Mouse (Mus musculus): ENCODE results near the gene Gtdc1. TPM values are rescaled to one million over a fixed set of nuclear protein-coding genes. Genes with fewer than 3 reads are reported as not detected.

Gtdc1 gene
- polyA plus RNA-seq, 1 experiment from 2014 or later = 2.9 TPM

DNA sequence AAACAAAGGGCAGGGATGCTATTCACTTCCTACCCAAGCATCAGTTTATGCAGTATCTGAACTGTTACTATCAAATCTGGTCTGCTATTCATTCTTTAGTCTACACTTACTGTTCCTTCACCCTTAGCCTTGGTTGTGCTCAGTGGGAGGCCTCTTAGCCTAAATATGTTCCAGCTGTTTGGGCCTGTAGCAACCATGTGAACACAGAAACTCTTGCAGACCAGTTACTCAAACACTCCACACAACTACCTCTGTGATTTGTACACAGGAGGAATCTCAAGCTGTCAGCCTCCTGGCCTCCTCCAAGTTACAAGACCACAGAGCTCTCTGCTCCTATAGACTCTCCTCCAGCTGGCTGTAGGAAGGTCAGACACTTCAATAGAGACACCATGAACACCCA is 384.7 kb downstream of the Gtdc1 start:
- Histone ChIP-seq H3K36me3 (ENCODE audit: control insufficient read depth, insufficient read depth) (no peaks in the 10 kb centered on the region), H3K27ac (ENCODE audit: low read length) (no peak overlapping the region), H3K27me3 (ENCODE audit: control insufficient read depth, insufficient read depth, low read depth, low read length) (no peaks in the 10 kb centered on the region), H3K4me2 (ENCODE audit: low read depth, low read length) (no peak overlapping the region), H3K9ac (ENCODE audit: low read depth, low read length) (no peak overlapping the region), H3K4me1 (ENCODE audit: control insufficient read depth, low read depth, low read length) (no peaks in the 10 kb centered on the region), H3K4me3 (ENCODE audit: low read depth, low read length) (no peak overlapping the region), H3K9me3 (replicated peaks; ENCODE audit: control insufficient read depth, low read length) (no peaks in the 10 kb centered on the region)
- ATAC-seq (ENCODE audit: low read depth) = no peak

DNA sequence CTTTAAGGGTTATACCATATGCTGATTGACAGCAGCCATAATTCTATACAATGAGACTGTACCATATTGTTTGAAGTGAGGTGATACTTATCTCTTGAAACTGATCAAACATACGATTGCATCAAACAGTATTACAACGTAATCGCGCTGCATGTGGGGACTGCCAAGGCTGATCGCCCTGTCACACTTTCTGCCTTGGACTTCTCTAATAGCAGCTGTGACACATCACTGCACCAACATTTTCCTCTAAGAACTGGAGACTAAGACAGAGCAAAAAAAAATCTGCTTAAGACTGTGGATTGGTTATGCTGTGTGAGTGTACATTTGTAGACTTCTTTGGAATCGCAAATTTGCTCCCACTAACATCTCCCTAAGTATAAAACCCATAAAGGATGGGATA is 385.7 kb downstream of the Gtdc1 start:
- Histone ChIP-seq H3K36me3 (ENCODE audit: control insufficient read depth, insufficient read depth) (no peaks in the 10 kb centered on the region), H3K9me3 (replicated peaks; ENCODE audit: control insufficient read depth, low read length) (no peaks in the 10 kb centered on the region), H3K27ac (ENCODE audit: low read length) (no peak overlapping the region), H3K27me3 (ENCODE audit: control insufficient read depth, insufficient read depth, low read depth, low read length) (no peaks in the 10 kb centered on the region), H3K4me2 (ENCODE audit: low read depth, low read length) (no peak overlapping the region), H3K4me1 (ENCODE audit: control insufficient read depth, low read depth, low read length) (no peaks in the 10 kb centered on the region), H3K9ac (ENCODE audit: low read depth, low read length) (no peak overlapping the region), H3K4me3 (ENCODE audit: low read depth, low read length) (no peak overlapping the region)
- 85% methylated on average over 6 of the region's 6 CpGs for WGBS (ENCODE audit: insufficient replicate concordance)
- ATAC-seq (ENCODE audit: low read depth) = no peak

DNA sequence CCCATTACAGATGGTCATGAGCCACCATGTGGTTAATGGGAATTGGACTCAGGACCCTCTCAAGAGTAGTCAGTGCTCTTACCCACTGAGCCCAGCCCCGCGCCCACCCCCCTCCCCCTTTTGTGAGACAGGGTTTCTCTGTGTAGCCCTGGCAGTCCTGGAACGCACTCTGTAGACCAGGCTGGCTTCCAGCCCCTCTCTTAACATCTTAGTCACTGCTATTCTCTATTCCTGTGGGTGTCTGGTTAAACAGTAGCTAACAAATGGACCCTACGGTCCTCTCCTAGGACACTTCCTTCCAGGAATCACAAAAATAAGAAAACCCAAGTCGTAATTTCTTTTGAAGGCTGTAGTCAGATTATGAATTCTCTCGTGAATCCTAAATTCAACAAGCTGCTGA is 386.6 kb downstream of the Gtdc1 start:
- Histone ChIP-seq H3K27me3 (ENCODE audit: control insufficient read depth, insufficient read depth, low read depth, low read length) (no peaks in the 10 kb centered on the region), H3K4me2 (ENCODE audit: low read depth, low read length) (no peak overlapping the region), H3K36me3 (ENCODE audit: control insufficient read depth, insufficient read depth) (no peaks in the 10 kb centered on the region), H3K4me3 (ENCODE audit: low read depth, low read length) (no peak overlapping the region), H3K27ac (ENCODE audit: low read length) (no peak overlapping the region), H3K9me3 (replicated peaks; ENCODE audit: control insufficient read depth, low read length) (no peaks in the 10 kb centered on the region), H3K9ac (ENCODE audit: low read depth, low read length) (no peak overlapping the region), H3K4me1 (ENCODE audit: control insufficient read depth, low read depth, low read length) (no peaks in the 10 kb centered on the region)
- no peak for ATAC-seq (ENCODE audit: low read depth)
- WGBS (ENCODE audit: insufficient replicate concordance) = 73% methylated on average over 6 of the region's 6 CpGs

DNA sequence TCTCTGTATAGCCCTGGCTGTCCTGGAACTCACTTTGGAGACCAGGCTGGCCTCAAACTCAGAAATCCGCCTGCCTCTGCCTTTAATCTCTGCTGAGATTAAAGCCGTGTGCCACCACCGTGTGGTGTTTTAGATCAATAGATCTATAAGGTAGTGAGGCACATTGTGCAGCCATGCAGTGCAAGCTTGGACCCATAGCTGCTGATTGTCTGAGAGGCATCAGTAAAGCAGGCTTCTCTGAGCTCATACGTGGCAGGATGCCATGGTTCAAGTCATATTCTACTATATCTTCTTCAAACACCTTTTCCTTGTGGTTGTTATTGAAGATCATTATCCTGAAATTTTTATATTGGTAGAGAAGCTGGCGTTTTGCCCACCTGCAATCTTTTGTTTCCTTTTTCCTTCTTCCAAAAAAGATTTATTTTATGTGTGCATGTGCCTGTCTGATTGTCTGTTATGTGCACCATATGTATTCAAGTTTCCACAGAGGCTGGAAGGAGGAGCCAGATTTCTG is 388.3 kb downstream of the Gtdc1 start:
- Histone ChIP-seq H3K9ac (ENCODE audit: low read depth, low read length) (no peak overlapping the region), H3K27me3 (ENCODE audit: control insufficient read depth, insufficient read depth, low read depth, low read length) (no peaks in the 10 kb centered on the region), H3K4me3 (ENCODE audit: low read depth, low read length) (no peak overlapping the region), H3K27ac (ENCODE audit: low read length) (no peak overlapping the region), H3K9me3 (replicated peaks; ENCODE audit: control insufficient read depth, low read length) (no peaks in the 10 kb centered on the region), H3K36me3 (ENCODE audit: control insufficient read depth, insufficient read depth) (no peaks in the 10 kb centered on the region), H3K4me2 (ENCODE audit: low read depth, low read length) (no peak overlapping the region), H3K4me1 (ENCODE audit: control insufficient read depth, low read depth, low read length) (no peaks in the 10 kb centered on the region)
- WGBS (ENCODE audit: insufficient replicate concordance) = 54% methylated on average over 5 of the region's 5 CpGs
- no peak for ATAC-seq (ENCODE audit: low read depth)

DNA sequence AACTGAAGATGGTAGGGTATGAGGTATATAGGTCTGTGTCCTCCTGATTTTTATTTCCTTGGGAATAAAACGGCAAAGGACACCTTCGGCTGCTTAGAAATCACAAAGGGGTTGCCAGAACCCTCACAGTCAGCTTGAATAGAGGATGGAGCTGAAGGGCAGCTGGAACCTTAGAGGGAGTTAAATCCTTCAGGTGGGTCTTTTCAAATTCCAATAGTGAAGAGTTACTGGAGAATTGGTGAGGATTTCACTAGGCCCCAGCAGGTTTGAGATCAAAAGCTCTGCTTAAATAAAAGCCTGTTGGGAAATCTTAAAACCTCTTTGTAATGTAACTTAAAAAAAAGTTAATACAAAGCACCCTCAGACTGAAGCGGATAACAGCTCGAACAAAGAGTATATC is 389.3 kb downstream of the Gtdc1 start:
- H3K9me3 ChIP-seq (replicated peaks; ENCODE audit: control insufficient read depth, low read length) = no peaks in the 10 kb centered on the region
- WGBS (ENCODE audit: insufficient replicate concordance) = 72% methylated on average over 4 of the region's 4 CpGs
- H3K27me3 ChIP-seq (ENCODE audit: control insufficient read depth, insufficient read depth, low read depth, low read length) = no peaks in the 10 kb centered on the region
- no peaks in the 10 kb centered on the region for H3K36me3 ChIP-seq (ENCODE audit: control insufficient read depth, insufficient read depth)
- no peaks in the 10 kb centered on the region for H3K4me1 ChIP-seq (ENCODE audit: control insufficient read depth, low read depth, low read length)
- no peak overlapping the region for H3K9ac ChIP-seq (ENCODE audit: low read depth, low read length)
- ATAC-seq (ENCODE audit: low read depth) = no peak
- H3K27ac ChIP-seq (ENCODE audit: low read length) = no peak overlapping the region
- H3K4me2 ChIP-seq (ENCODE audit: low read depth, low read length) = no peak overlapping the region
- H3K4me3 ChIP-seq (ENCODE audit: low read depth, low read length) = no peak overlapping the region

DNA sequence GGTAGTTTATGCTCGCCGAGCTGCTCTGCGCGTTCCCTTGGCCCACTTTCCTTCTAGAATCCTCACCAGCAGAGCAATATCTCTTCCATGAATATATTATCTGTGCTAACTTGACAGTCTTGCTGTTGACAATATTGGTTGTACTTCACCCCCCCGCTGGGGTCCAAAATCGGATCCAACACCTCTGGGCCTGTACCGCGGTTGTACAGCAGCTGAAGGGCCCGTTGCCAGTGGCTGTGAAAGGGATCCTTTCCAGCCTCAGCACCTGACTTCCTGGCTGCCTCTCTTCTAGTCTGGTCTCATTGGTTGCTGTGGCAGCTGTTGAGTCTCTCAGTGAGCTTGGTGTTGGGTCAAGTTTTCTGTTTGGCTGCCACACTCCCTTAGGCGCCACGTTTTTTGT is 391.7 kb downstream of the Gtdc1 start:
- H3K36me3 ChIP-seq (ENCODE audit: control insufficient read depth, insufficient read depth) = no peaks in the 10 kb centered on the region
- ATAC-seq (ENCODE audit: low read depth) = no peak
- H3K9ac ChIP-seq (ENCODE audit: low read depth, low read length) = no peak overlapping the region
- no peaks in the 10 kb centered on the region for H3K27me3 ChIP-seq (ENCODE audit: control insufficient read depth, insufficient read depth, low read depth, low read length)
- no peaks in the 10 kb centered on the region for H3K9me3 ChIP-seq (replicated peaks; ENCODE audit: control insufficient read depth, low read length)
- WGBS (ENCODE audit: insufficient replicate concordance) = 80% methylated on average over 11 of the region's 11 CpGs
- no peak overlapping the region for H3K4me2 ChIP-seq (ENCODE audit: low read depth, low read length)
- no peaks in the 10 kb centered on the region for H3K4me1 ChIP-seq (ENCODE audit: control insufficient read depth, low read depth, low read length)
- H3K4me3 ChIP-seq (ENCODE audit: low read depth, low read length) = no peak overlapping the region
- H3K27ac ChIP-seq (ENCODE audit: low read length) = no peak overlapping the region

DNA sequence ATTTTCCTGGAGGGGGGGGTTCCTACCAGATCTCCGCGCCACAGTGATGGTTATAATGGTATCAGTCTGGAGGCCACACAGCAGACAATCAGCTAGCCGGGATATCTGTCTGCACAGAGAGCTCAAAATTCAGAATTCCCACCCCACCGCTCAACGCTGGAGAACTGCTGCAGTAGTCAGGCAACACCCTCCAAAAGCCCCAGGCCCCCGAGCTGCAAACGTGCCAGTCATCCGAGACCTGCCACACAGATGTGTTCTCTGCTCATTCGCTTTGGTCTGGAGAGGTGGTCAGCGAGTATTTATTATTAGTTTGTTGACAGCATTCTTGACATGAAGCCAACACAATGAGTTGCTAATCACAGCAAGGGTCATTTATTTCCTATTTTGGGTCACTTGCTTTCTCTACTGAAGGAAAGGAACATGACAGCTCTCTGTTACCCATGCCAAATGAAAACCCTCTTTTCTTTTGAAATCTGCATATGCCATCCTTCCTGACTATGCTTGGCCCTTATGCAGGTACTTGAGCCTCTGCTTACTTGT is 392.3 kb downstream of the Gtdc1 start:
- Histone ChIP-seq H3K9ac (ENCODE audit: low read depth, low read length) (no peak overlapping the region), H3K9me3 (replicated peaks; ENCODE audit: control insufficient read depth, low read length) (no peaks in the 10 kb centered on the region), H3K4me3 (ENCODE audit: low read depth, low read length) (no peak overlapping the region), H3K27me3 (ENCODE audit: control insufficient read depth, insufficient read depth, low read depth, low read length) (no peaks in the 10 kb centered on the region), H3K27ac (ENCODE audit: low read length) (no peak overlapping the region), H3K36me3 (ENCODE audit: control insufficient read depth, insufficient read depth) (no peaks in the 10 kb centered on the region), H3K4me1 (ENCODE audit: control insufficient read depth, low read depth, low read length) (no peaks in the 10 kb centered on the region), H3K4me2 (ENCODE audit: low read depth, low read length) (no peak overlapping the region)
- no peak for ATAC-seq (ENCODE audit: low read depth)
- WGBS (ENCODE audit: insufficient replicate concordance) = 77% methylated on average over 10 of the region's 10 CpGs

DNA sequence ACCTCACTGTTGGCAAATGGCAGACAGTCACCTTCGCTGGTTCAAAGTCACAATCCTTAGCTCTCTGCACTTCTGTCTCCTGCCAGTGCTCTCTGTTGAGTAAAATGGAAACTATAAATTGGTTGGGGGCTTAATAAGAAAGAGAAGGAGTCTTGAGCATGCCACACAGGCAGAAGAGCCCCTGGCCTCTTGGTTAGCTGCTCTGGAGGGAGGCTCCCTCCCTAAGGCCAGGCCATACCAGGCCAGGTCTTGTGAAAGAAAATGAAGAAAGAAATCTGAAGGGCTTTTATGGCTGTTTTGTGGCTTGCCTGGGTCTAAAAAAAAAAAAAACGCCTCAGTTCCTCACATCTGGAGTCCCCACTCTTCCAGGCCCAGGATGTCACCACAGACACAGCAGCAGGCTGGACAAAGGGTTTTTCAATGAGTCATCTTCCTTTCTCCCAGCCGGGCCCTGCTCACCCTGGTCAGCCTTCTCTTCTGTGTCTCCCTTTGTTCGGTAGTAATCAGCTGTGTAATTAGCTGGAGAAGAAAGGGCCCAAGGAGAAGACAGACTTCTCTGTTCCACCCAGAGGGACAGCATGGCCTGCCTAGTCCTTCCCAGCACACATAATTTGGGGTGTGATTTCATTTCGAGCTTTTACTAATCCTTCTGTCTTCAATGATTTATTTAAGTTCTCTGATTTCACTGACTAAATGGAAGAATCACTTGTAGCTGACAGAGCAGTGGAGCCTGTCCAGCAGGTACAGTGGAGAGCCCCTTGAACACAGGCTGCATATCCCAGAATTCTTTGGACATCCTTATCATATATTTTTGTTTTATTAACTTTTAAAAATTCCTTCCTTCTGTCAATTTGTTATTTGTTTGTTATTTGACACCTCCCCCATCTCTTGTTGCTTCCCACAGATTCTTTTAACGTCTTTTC is 401.1 kb downstream of the Gtdc1 start:
- Histone ChIP-seq H3K27me3 (ENCODE audit: control insufficient read depth, insufficient read depth, low read depth, low read length) (no peaks in the 10 kb centered on the region), H3K36me3 (ENCODE audit: control insufficient read depth, insufficient read depth) (no peaks in the 10 kb centered on the region), H3K4me3 (ENCODE audit: low read depth, low read length) (no peak overlapping the region), H3K27ac (ENCODE audit: low read length) (no peak overlapping the region), H3K4me2 (ENCODE audit: low read depth, low read length) (no peak overlapping the region), H3K9ac (ENCODE audit: low read depth, low read length) (no peak overlapping the region), H3K4me1 (ENCODE audit: control insufficient read depth, low read depth, low read length) (no peaks in the 10 kb centered on the region), H3K9me3 (replicated peaks; ENCODE audit: control insufficient read depth, low read length) (no peaks in the 10 kb centered on the region)
- WGBS (ENCODE audit: insufficient replicate concordance) = 31% methylated on average over 6 of the region's 6 CpGs
- no peak for ATAC-seq (ENCODE audit: low read depth)

DNA sequence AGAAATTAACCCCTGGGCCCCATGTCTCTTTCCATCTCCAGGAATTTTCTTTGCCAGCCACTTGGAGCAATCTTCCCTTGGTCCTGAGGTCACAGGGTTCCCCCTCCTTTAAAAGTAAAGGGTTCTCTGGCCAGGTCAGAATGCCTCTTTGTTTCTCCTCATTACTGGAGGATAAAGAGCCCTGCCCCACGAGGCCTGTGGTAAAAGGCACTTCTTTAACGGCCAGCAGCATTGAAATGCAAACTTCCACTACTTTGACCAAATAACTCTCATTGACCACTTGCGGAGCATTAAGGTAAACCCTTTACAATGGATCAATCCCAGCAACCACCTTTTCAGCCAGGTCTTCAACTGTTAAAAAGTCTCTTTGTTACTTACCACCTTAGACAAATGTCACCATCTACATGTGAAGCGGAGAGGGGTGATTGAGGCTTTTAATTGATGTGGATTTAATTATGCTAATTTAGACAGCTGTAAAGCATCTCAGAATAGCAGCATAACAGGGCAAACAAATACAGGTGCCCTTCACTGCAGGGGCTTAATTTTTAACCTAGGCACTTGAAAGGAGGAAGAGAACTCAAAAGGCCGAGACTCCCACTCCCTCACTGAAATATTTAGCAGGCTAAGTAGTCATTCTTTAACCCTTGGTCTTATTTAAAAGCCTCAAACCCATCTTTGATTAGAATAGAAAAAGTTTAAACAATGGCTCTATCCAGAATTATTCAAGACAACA is 402.1 kb downstream of the Gtdc1 start:
- ATAC-seq (ENCODE audit: low read depth) = no peak
- Histone ChIP-seq H3K4me1 (ENCODE audit: control insufficient read depth, low read depth, low read length) (no peaks in the 10 kb centered on the region), H3K27ac (ENCODE audit: low read length) (no peak overlapping the region), H3K9ac (ENCODE audit: low read depth, low read length) (no peak overlapping the region), H3K27me3 (ENCODE audit: control insufficient read depth, insufficient read depth, low read depth, low read length) (no peaks in the 10 kb centered on the region), H3K4me3 (ENCODE audit: low read depth, low read length) (no peak overlapping the region), H3K36me3 (ENCODE audit: control insufficient read depth, insufficient read depth) (no peaks in the 10 kb centered on the region), H3K9me3 (replicated peaks; ENCODE audit: control insufficient read depth, low read length) (no peaks in the 10 kb centered on the region), H3K4me2 (ENCODE audit: low read depth, low read length) (no peak overlapping the region)
- WGBS (ENCODE audit: insufficient replicate concordance) = 57% methylated on average over 5 of the region's 5 CpGs

All from liver, embryonic 16.5 days (tissue).